Mouse (Mus musculus) hindbrain, embryonic 10.5 days (tissue): ENCODE results near the gene Scaf1. TPM values are rescaled to one million over a fixed set of nuclear protein-coding genes. Genes with fewer than 3 reads are reported as not detected.
"Not testable (repeated sequence)": the region's sequence is repeated elsewhere in the genome, so short reads cannot be mapped to it uniquely, and the experiment has no call there.

Source experiments
- DNase-seq: peaks from one replicate; pipeline ENCODE4 v3.0.0-alpha.2; 2017; ENCODE audit warnings: low spot score
- H3K27ac ChIP-seq: fragments of 300-500 bp; sonication (generic); 2 replicates; pipeline ENCODE4 v1.5.1; 2016; ENCODE audit warnings: mild to moderate bottlenecking, moderate library complexity
- H3K27me3 ChIP-seq: fragments of 300-500 bp; sonication (generic); 2 replicates; pipeline ENCODE4 v1.6.1; 2016; ENCODE audit warnings: mild to moderate bottlenecking; ENCODE audit not compliant: poor library complexity, insufficient read depth, severe bottlenecking
- H3K36me3 ChIP-seq: fragments of 300-500 bp; sonication (generic); 2 replicates; pipeline ENCODE4 v1.6.1; 2016; ENCODE audit warnings: mild to moderate bottlenecking, moderate library complexity
- H3K4me1 ChIP-seq: fragments of 300-500 bp; sonication (generic); replicated peaks from 2 replicates; pipeline ENCODE4 v1.6.1; 2016; ENCODE audit warnings: mild to moderate bottlenecking
- H3K4me3 ChIP-seq: fragments of 300-500 bp; sonication (generic); 2 replicates; pipeline ENCODE4 v1.5.1; 2016; ENCODE audit warnings: mild to moderate bottlenecking, moderate library complexity
- H3K9me3 ChIP-seq: fragments of 300-500 bp; sonication (generic); 2 replicates; pipeline ENCODE4 v1.6.1; 2016; ENCODE audit warnings: mild to moderate bottlenecking, moderate library complexity
- WGBS: fragments of 180-500 bp; shearing (Covaris S2); methylation state at CpG from one replicate; pipeline ENCODE4 v1.1.7; 2016; 5-methylcytosine and 5-hydroxymethylcytosine counted together
- polyA plus RNA-seq: library from polyadenylated mRNA; unstranded; fragments of >200 nt; fragmentation: Nextera tagmentation; extraction: Ambion mirVana; gene quantifications from 2 replicates; pipeline ENCODE4 v1.2.1, GENCODE M21; 2016

Scaf1 gene
- polyA plus RNA-seq, 1 experiment from 2014 or later: 49.9 TPM

GRCm38 (mm10) chr7:45036702-45037101 lies 20.5 kb upstream of the Scaf1 start:
- H3K4me3 ChIP-seq: no peak overlapping the region
- peaks cover 100% of the 10 kb centered on the region for H3K36me3 ChIP-seq
- no peak overlapping the region for H3K27ac ChIP-seq
- no peaks in the 10 kb centered on the region for H3K27me3 ChIP-seq
- H3K9me3 ChIP-seq: no peaks in the 10 kb centered on the region
- WGBS: 88% methylated on average over 11 of the region's 11 CpGs
- no peaks in the 10 kb centered on the region for H3K4me1 ChIP-seq
- no peak for DNase-seq

- no peak overlapping the region for H3K27ac ChIP-seq
- H3K9me3 ChIP-seq: no peaks in the 10 kb centered on the region
- no peak overlapping the region for H3K4me3 ChIP-seq
- DNase-seq: no peak
- no peaks in the 10 kb centered on the region for H3K27me3 ChIP-seq
- peaks cover 100% of the 10 kb centered on the region for H3K36me3 ChIP-seq
- 90% methylated on average over 3 of the region's 3 CpGs for WGBS
- no peaks in the 10 kb centered on the region for H3K4me1 ChIP-seq
Observed at GRCm38 (mm10) chr7:45035631-45036030, 19.5 kb upstream of the Scaf1 start.

DNA sequence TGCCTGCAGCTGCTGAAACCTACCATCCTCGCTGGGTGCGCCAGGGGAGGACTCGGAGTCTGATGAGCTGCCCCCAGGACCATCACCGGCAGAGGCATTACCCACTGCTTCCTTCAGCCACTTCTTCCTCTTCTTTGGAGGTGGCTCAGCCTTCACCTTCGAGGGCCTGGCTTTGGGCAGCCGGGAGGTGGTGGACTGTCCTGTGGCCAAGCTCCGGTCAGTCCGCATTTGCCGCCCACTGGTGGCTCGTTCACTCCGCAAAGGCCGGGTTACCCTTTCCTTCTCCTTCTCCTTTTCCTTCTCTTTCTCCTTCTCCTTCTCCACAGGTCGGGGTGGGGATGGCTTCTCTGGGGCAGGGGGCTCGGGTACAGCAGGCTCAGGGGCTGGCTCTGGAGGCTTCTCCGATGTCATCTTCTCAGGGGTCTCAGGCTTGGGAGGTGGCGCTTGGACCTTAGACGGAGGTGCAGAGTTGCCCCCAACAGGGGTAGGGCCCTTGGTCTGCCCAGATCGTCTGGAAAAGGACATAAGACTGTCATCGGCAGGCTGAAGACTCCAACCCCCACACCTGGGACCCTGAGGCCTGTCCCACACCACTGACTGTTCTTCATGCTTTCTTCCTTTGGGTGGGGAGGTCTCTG lies 17.7 kb upstream of the Scaf1 start:
- H3K9me3 ChIP-seq: no peaks in the 10 kb centered on the region
- H3K4me3 ChIP-seq: no peak overlapping the region
- H3K4me1 ChIP-seq: no peaks in the 10 kb centered on the region
- H3K27me3 ChIP-seq: no peaks in the 10 kb centered on the region
- no peak for DNase-seq
- 96% methylated on average over 19 of the region's 19 CpGs for WGBS
- H3K27ac ChIP-seq: no peak overlapping the region
- H3K36me3 ChIP-seq: peaks cover 100% of the 10 kb centered on the region

GRCm38 (mm10) chr7:45030857-45031256 lies 14.7 kb upstream of the Scaf1 start:
- Histone ChIP-seq H3K4me3 (no peak overlapping the region), H3K27ac (no peak overlapping the region), H3K36me3 (peaks cover 97% of the 10 kb centered on the region), H3K27me3 (no peaks in the 10 kb centered on the region), H3K9me3 (no peaks in the 10 kb centered on the region), H3K4me1 (peaks cover 9% of the 10 kb centered on the region)
- no peak for DNase-seq
- 96% methylated on average over 8 of the region's 8 CpGs for WGBS

- Histone ChIP-seq H3K27me3 (no peaks in the 10 kb centered on the region), H3K9me3 (no peaks in the 10 kb centered on the region), H3K4me1 (peaks cover 9% of the 10 kb centered on the region), H3K36me3 (peaks cover 89% of the 10 kb centered on the region), H3K4me3 (no peak overlapping the region), H3K27ac (no peak overlapping the region)
- no peak for DNase-seq
- WGBS: 92% methylated on average over 6 of the region's 6 CpGs
Observed at GRCm38 (mm10) chr7:45029995-45030394, 13.8 kb upstream of the Scaf1 start.

GRCm38 (mm10) chr7:45028351-45028750 lies 12.2 kb upstream of the Scaf1 start:
- no peak for DNase-seq
- WGBS: 90% methylated on average over 11 of the region's 11 CpGs
- H3K36me3 ChIP-seq: peaks cover 75% of the 10 kb centered on the region

GRCm38 (mm10) chr7:45027761-45028160 lies 11.6 kb upstream of the Scaf1 start:
- DNase-seq: no peak
- H3K9me3 ChIP-seq: no peaks in the 10 kb centered on the region
- peaks cover 9% of the 10 kb centered on the region for H3K4me1 ChIP-seq
- H3K36me3 ChIP-seq: peaks cover 69% of the 10 kb centered on the region
- no peak overlapping the region for H3K27ac ChIP-seq
- no peaks in the 10 kb centered on the region for H3K27me3 ChIP-seq
- H3K4me3 ChIP-seq: no peak overlapping the region
- WGBS: 96% methylated on average over 9 of the region's 9 CpGs

More at GRCm38 (mm10) chr7:45028351-45028750, 12.2 kb upstream of the Scaf1 start:
- H3K4me1 ChIP-seq: peaks cover 9% of the 10 kb centered on the region
- H3K9me3 ChIP-seq: no peaks in the 10 kb centered on the region
- H3K4me3 ChIP-seq: no peak overlapping the region
- H3K27ac ChIP-seq: no peak overlapping the region
- no peaks in the 10 kb centered on the region for H3K27me3 ChIP-seq

GRCm38 (mm10) chr7:45026256-45026655 lies 10.1 kb upstream of the Scaf1 start:
- no peaks in the 10 kb centered on the region for H3K9me3 ChIP-seq
- peaks cover 11% of the 10 kb centered on the region for H3K4me1 ChIP-seq
- no peak for DNase-seq
- H3K36me3 ChIP-seq: peaks cover 54% of the 10 kb centered on the region
- H3K27ac ChIP-seq: 0 out of 2 replicates have a peak overlapping the region, but pooled peaks have one; percentile 29
- 59% methylated on average over 2 of the region's 2 CpGs for WGBS
- H3K4me3 ChIP-seq: no peak overlapping the region
- no peaks in the 10 kb centered on the region for H3K27me3 ChIP-seq

DNA sequence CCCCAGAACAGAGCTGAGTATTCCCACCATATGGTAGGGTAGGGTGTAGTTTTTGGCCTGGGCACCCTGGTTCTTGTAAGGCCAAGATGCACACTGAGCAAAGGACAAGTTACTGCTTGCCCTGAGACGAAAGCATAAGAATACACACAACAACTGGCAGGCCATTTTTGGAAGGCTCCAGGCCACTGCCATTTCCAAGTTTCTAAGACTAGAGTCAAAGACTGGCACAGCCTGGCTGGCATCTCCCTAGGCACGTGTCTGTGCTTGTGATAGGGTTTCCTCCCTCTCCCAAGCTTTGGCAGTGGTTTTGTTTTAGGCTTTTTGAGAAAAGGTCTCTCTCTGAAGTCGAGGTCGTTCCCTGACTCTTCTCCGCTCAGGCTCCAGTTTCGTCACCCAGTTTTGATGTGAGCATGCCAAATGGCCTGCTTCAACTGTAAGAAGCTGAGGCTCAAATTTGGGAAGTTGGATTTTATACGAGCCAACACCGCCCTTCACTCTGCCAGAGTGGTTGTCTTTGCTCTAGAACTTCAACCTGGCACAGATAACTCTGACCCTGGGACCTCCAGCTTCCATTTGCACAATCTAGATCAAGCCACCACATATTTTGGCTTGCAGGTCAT lies 9.5 kb upstream of the Scaf1 start:
- Histone ChIP-seq H3K36me3 (peaks cover 49% of the 10 kb centered on the region), H3K27ac (no peak overlapping the region), H3K4me3 (0 out of 2 replicates have a peak overlapping the region, but pooled peaks have one; percentile 4), H3K9me3 (no peaks in the 10 kb centered on the region), H3K4me1 (peaks cover 15% of the 10 kb centered on the region), H3K27me3 (no peaks in the 10 kb centered on the region)
- WGBS: 81% methylated on average over 8 of the region's 8 CpGs
- DNase-seq: no peak

DNA sequence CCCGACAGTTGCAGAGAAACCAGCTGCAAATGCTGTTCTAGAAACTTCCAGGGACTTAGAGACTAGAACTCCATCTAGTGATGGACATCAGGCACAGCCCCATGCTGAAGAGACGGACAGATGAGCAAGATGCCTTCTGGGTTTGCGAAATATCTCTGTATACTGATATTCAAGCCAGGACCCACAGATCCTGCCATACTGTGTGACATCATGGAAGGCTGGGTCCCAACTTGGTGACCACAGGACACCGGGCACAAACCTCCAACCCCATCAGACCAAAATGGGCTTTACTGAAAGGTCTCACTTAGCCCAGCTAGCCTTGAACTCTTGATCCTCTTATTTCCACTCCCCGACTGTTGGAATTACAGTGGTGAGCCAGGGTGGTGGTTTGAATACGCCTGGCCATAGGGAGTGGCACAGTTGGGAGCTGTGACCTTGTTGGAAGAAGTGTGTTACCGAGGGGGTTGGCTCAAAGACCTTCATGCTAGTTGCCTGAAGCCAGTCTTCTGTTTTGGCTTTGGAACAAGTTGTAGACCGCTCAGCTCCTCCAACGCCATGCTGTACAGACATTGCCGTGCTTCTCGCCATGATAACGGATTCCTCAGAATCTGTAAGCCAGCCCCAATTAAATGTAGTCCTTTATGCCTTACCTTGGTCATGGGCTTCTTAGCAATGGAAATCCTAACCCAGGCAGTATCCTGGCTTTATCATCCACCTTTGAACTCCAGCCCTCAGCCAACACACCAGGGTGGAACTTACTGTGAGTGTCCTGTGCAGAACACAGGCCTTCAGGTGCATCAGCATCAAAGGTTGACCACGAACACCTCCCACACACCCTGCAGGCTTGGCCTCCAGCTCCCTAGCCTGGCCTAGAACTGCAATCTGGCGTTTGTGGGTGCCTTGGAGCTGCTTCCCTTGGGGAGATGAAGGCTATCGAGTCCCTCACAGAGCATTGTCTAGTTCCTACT lies 8.4 kb upstream of the Scaf1 start:
- no peaks in the 10 kb centered on the region for H3K27me3 ChIP-seq
- H3K27ac ChIP-seq: no peak overlapping the region
- H3K36me3 ChIP-seq: peaks cover 37% of the 10 kb centered on the region
- H3K4me1 ChIP-seq: peaks cover 17% of the 10 kb centered on the region
- H3K4me3 ChIP-seq: no peak overlapping the region
- DNase-seq: no peak
- 89% methylated on average over 15 of the region's 15 CpGs for whole genome bisulfite sequencing
- no peaks in the 10 kb centered on the region for H3K9me3 ChIP-seq

- Histone ChIP-seq H3K4me1 (peaks cover 26% of the 10 kb centered on the region), H3K36me3 (peaks cover 29% of the 10 kb centered on the region)
- not testable (repeated sequence) for H3K27me3 ChIP-seq, H3K9me3 ChIP-seq, DNase-seq, H3K27ac ChIP-seq, H3K4me3 ChIP-seq
- 83% methylated on average over 5 of the region's 5 CpGs for WGBS
Observed at GRCm38 (mm10) chr7:45023711-45024110, 7.5 kb upstream of the Scaf1 start.

GRCm38 (mm10) chr7:45020225-45020624 lies 4.1 kb upstream of the Scaf1 start:
- 82% methylated on average over 9 of the region's 9 CpGs for WGBS
- Histone ChIP-seq H3K4me1 (peaks cover 39% of the 10 kb centered on the region), H3K27me3 (peaks cover 12% of the 10 kb centered on the region; the same call in 1 of the 2 replicates), H3K9me3 (no peaks in the 10 kb centered on the region), H3K4me3 (peak overlapping the region; percentile 9; the same call in 1 of the 2 replicates), H3K27ac (no peak overlapping the region), H3K36me3 (0 out of 2 replicates have a peak, but pooled peaks cover 3% of the 10 kb centered on the region)
- no peak for DNase-seq
